Mouse (Mus musculus) liver, embryonic 16.5 days (tissue): ENCODE results near the gene Uqcc1. TPM values are rescaled to one million over a fixed set of nuclear protein-coding genes. Genes with fewer than 3 reads are reported as not detected.
A peak's percentile ranks its signal among the peaks of the same experiment; 100 is the strongest.
"Not testable (repeated sequence)": the region's sequence is repeated elsewhere in the genome, so short reads cannot be mapped to it uniquely, and the experiment has no call there.

Source experiments
- ATAC-seq: fragments of 200-750 bp; cut with Nextera tagmentation; 2 replicates; pipeline ENCODE4 v1.8.0; 2017; ENCODE audit warnings: low read depth, mild to moderate bottlenecking, moderate number of reproducible peaks, moderate library complexity
- H3K27ac ChIP-seq: fragments of 300-500 bp; sonication (generic); 2 replicates; pipeline ENCODE4 v1.5.1; 2014; ENCODE audit warnings: mild to moderate bottlenecking, low read length
- H3K27me3 ChIP-seq: fragments of 300-500 bp; sonication (generic); 2 replicates; pipeline ENCODE4 v1.6.1; 2014; ENCODE audit warnings: low read depth, low read length, mixed read lengths; ENCODE audit not compliant: control insufficient read depth, insufficient read depth
- H3K36me3 ChIP-seq: fragments of 300-500 bp; sonication (generic); 2 replicates; pipeline ENCODE4 v1.6.1; 2014; ENCODE audit warnings: mild to moderate bottlenecking; ENCODE audit not compliant: control insufficient read depth, insufficient read depth
- H3K4me1 ChIP-seq: fragments of 300-500 bp; sonication (generic); 2 replicates; pipeline ENCODE4 v1.6.1; 2014; ENCODE audit warnings: low read depth, low read length, mixed read lengths; ENCODE audit not compliant: control insufficient read depth
- H3K4me2 ChIP-seq: fragments of 300-500 bp; sonication (generic); 2 replicates; pipeline ENCODE4 v1.6.1; 2014; ENCODE audit warnings: low read depth, low read length, mixed read lengths
- H3K4me3 ChIP-seq: fragments of 300-500 bp; sonication (generic); 2 replicates; pipeline ENCODE4 v1.5.1; 2014; ENCODE audit warnings: low read depth, mild to moderate bottlenecking, low read length
- H3K9ac ChIP-seq: fragments of 300-500 bp; sonication (generic); 2 replicates; pipeline ENCODE4 v1.6.1; 2014; ENCODE audit warnings: low read depth, low read length
- H3K9me3 ChIP-seq: fragments of 300-500 bp; sonication (generic); replicated peaks from 2 replicates; pipeline ENCODE4 v1.6.1; 2016; ENCODE audit warnings: low read length; ENCODE audit not compliant: control insufficient read depth
- WGBS: fragments of 180-500 bp; shearing (Covaris S2); extraction: QIAGEN DNeasy Blood & Tissue Kit; methylation state at CpG from one replicate; pipeline ENCODE4 v1.1.7; 2014; ENCODE audit not compliant: insufficient replicate concordance; 5-methylcytosine and 5-hydroxymethylcytosine counted together
- polyA plus RNA-seq: library from polyadenylated mRNA; unstranded; fragments of >200 nt; fragmentation: Nextera tagmentation; extraction: Ambion mirVana; gene quantifications from 2 replicates; pipeline ENCODE4 v1.2.1, GENCODE M21; 2015

Uqcc1 gene
- polyA plus RNA-seq, 1 experiment from 2014 or later: 26.5 TPM

DNA sequence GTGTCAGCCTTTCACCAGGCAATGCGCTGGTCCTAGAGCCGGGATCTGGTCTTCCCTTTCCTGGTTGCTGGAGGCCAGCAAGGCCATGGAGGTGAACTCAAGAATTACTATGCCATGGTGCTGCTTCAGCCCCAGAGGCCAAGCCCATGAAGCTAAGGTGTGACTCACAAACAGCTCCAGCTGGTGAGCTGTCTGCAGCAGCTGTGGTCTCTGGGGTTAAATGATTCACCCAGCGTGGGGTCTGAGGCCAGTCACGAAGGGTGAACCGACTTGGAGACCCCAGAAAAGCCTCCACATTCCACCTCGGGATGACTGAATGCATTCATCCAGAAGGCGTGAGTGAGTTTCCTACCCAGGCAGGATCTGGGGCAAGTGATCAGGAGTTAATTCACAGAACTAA lies 80.0 kb downstream of the Uqcc1 start:
- WGBS: 79% methylated on average over 7 of the region's 7 CpGs
- no peak overlapping the region for H3K4me3 ChIP-seq
- no peak overlapping the region for H3K4me2 ChIP-seq
- H3K4me1 ChIP-seq: no peaks in the 10 kb centered on the region
- H3K9ac ChIP-seq: no peak overlapping the region
- ATAC-seq: no peak
- no peaks in the 10 kb centered on the region for H3K27me3 ChIP-seq
- H3K9me3 ChIP-seq: no peaks in the 10 kb centered on the region
- H3K27ac ChIP-seq: no peak overlapping the region
- no peaks in the 10 kb centered on the region for H3K36me3 ChIP-seq

- no peak overlapping the region for H3K4me3 ChIP-seq
- no peak; the same call in 1 of the 2 replicates for ATAC-seq
- no peaks in the 10 kb centered on the region for H3K27me3 ChIP-seq
- H3K27ac ChIP-seq: no peak overlapping the region
- no peaks in the 10 kb centered on the region for H3K36me3 ChIP-seq
- H3K9me3 ChIP-seq: no peaks in the 10 kb centered on the region
- no peak overlapping the region for H3K4me2 ChIP-seq
- H3K9ac ChIP-seq: no peak overlapping the region
- H3K4me1 ChIP-seq: no peaks in the 10 kb centered on the region
- WGBS: 36% methylated on average over 7 of the region's 7 CpGs
These were observed 80.6 kb downstream of the Uqcc1 start for GRCm38 (mm10) chr2:155849464-155849863.

DNA sequence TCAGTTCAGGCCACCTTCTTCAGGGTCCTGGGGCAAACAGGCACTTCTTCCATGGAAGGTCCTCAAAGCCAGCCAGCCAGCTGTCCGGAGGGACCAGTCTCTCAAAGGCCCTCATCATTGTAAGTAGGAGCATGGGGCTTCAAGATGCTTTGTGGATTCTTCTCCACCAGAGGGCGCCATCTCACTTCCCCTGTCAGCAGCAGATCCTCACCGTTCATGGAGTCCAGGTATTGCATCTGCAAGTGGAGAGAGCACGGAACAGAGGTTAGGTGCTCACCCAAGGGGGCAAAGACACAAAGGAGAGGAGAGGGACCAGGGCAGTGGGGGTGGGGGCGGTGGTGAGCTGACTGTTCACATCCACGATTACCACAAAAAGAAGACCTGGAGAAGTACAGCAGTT lies 81.8 kb downstream of the Uqcc1 start:
- H3K9ac ChIP-seq: no peak overlapping the region
- H3K4me2 ChIP-seq: no peak overlapping the region
- no peak overlapping the region for H3K4me3 ChIP-seq
- no peak overlapping the region for H3K27ac ChIP-seq
- H3K4me1 ChIP-seq: no peaks in the 10 kb centered on the region
- no peaks in the 10 kb centered on the region for H3K36me3 ChIP-seq
- ATAC-seq: peak; percentile 45; the same call in 1 of the 2 replicates
- H3K27me3 ChIP-seq: no peaks in the 10 kb centered on the region
- no peaks in the 10 kb centered on the region for H3K9me3 ChIP-seq
- 32% methylated on average over 6 of the region's 6 CpGs for WGBS

GRCm38 (mm10) chr2:155846930-155847329 lies 83.2 kb downstream of the Uqcc1 start:
- whole genome bisulfite sequencing: 76% methylated on average over 8 of the region's 8 CpGs
- ATAC-seq: no peak
- no peaks in the 10 kb centered on the region for H3K36me3 ChIP-seq
- H3K4me2 ChIP-seq: no peak overlapping the region
- no peaks in the 10 kb centered on the region for H3K27me3 ChIP-seq
- H3K9me3 ChIP-seq: no peaks in the 10 kb centered on the region
- no peak overlapping the region for H3K9ac ChIP-seq
- H3K27ac ChIP-seq: no peak overlapping the region
- H3K4me3 ChIP-seq: no peak overlapping the region
- H3K4me1 ChIP-seq: no peaks in the 10 kb centered on the region

GRCm38 (mm10) chr2:155838961-155839360 lies 91.1 kb downstream of the Uqcc1 start:
- no peak overlapping the region for H3K27ac ChIP-seq
- H3K4me2 ChIP-seq: no peak overlapping the region
- no peaks in the 10 kb centered on the region for H3K36me3 ChIP-seq
- H3K4me1 ChIP-seq: no peaks in the 10 kb centered on the region
- ATAC-seq: no peak
- no peak overlapping the region for H3K9ac ChIP-seq
- no peak overlapping the region for H3K4me3 ChIP-seq
- H3K9me3 ChIP-seq: no peaks in the 10 kb centered on the region
- no peaks in the 10 kb centered on the region; the same call in 1 of the 2 replicates for H3K27me3 ChIP-seq
- WGBS: 51% methylated on average over 4 of the region's 4 CpGs

DNA sequence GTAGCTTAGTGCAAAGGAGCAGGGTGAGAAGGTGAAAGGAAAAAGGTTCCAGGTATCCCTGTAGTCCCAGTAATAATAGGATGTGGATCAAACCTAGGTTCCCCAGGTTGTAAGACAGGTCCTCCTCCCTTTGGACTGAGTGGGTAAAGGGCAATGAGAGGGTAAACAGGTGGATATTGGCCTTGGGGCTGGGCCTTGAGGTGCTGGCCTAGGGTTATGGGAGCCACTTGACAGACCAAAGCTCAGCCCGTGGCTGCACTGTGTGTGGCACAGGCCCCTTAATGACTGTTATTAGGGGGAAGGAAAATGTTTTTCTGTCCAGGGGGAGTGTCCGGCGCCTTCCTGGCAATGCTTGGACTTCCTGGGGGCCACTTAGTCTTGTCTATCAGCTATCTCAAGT lies 92.1 kb downstream of the Uqcc1 start:
- no peak overlapping the region for H3K4me2 ChIP-seq
- 58% methylated on average over 3 of the region's 3 CpGs for WGBS
- H3K9ac ChIP-seq: no peak overlapping the region
- no peak for ATAC-seq
- H3K4me1 ChIP-seq: no peaks in the 10 kb centered on the region
- no peak overlapping the region for H3K4me3 ChIP-seq
- H3K9me3 ChIP-seq: no peaks in the 10 kb centered on the region
- H3K27ac ChIP-seq: no peak overlapping the region
- H3K36me3 ChIP-seq: no peaks in the 10 kb centered on the region
- H3K27me3 ChIP-seq: no peaks in the 10 kb centered on the region; the same call in 1 of the 2 replicates

- Histone ChIP-seq H3K9ac (no peak within 1 kb of the TSS), H3K27me3 (no peaks in the 10 kb centered on the region; the same call in 1 of the 2 replicates), H3K4me3 (no peak within 1 kb of the TSS), H3K36me3 (no peaks in the 10 kb centered on the region), H3K4me1 (no peaks in the 10 kb centered on the region), H3K27ac (no peak within 1 kb of the TSS), H3K9me3 (no peaks in the 10 kb centered on the region), H3K4me2 (no peak within 1 kb of the TSS)
- 55% methylated on average over 9 of the region's 9 CpGs for WGBS
- ATAC-seq: no peak
These were observed 95.4 kb downstream of the Uqcc1 start, which contains the start of gene Fam83c for GRCm38 (mm10) chr2:155834732-155835131. Fam83c (minus strand) TSS chr2:155834854.

DNA sequence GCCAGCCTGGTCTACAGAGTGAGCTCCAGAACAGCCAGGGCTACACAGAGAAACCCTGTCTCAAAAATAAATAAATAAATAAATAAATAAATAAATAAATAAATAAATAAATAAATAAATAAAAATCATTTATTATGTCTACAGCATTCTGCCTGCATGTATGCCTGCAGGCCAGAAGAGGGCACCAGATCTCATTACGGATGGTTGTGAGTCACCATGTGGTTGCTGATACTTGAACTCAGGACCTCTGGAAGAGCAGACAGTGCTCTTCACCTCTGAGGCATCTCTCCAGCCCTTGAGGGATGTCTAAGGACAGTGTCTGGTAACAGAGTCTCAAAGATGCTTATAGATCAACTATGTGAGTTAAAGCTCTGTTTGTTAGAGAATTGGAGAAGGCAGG lies 98.0 kb downstream of the Uqcc1 start:
- H3K9ac ChIP-seq, H3K4me2 ChIP-seq, H3K27ac ChIP-seq, H3K36me3 ChIP-seq, ATAC-seq, H3K9me3 ChIP-seq, H3K27me3 ChIP-seq, H3K4me1 ChIP-seq, H3K4me3 ChIP-seq: not testable (repeated sequence)
- 47% methylated on average over 1 of the region's 1 CpGs for WGBS

DNA sequence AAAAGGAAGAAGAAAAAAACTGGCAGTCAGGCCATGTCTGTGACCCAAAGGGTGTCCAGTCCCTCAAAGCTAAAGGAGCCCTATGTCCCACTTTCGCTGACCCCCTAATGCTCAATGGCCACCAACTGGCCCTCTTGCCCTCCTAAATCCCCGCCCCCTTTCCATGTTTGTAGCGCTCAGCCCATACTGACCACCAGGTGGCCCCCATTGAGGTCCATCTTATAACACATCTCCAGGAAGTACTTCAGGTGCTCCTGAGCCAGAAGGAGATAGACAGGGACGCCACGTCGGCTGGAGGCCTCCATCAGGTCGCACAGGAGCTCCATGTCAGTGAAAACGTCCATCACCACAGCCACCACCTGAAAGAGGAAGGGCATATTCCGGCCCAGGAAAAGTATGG lies 98.8 kb downstream of the Uqcc1 start:
- Histone ChIP-seq H3K9ac (no peak overlapping the region), H3K36me3 (no peaks in the 10 kb centered on the region), H3K4me1 (peaks cover 13% of the 10 kb centered on the region), H3K4me2 (no peak overlapping the region), H3K27me3 (no peaks in the 10 kb centered on the region; the same call in 1 of the 2 replicates), H3K27ac (no peak overlapping the region), H3K4me3 (no peak overlapping the region), H3K9me3 (no peaks in the 10 kb centered on the region)
- 39% methylated on average over 9 of the region's 9 CpGs for WGBS
- ATAC-seq: no peak
